Mouse (Mus musculus) bone marrow macrophage, adult 2 months (primary cell): ENCODE measurements around the gene Afmid.

Experiments
- CTCF ChIP-seq: IDR thresholded peaks from 2 replicates; pipeline ENCODE4 v1.5.1; 2012; ENCODE audit warnings: low read depth, mild to moderate bottlenecking, low read length, moderate library complexity
- POLR2A ChIP-seq: IDR thresholded peaks from 2 replicates; pipeline ENCODE4 v1.6.1; 2012; ENCODE audit warnings: mild to moderate bottlenecking, low read depth, low read length, borderline replicate concordance

- TF ChIP-seq CTCF (no peak), POLR2A (no peak)
Measured at GRCm38 (mm10) chr11:117794035-117794551, 31.6 kb upstream of the Afmid start.
